Mouse (Mus musculus): ENCODE data around the gene Gabrg3. TPM values are rescaled to one million over a fixed set of nuclear protein-coding genes. Genes with fewer than 3 reads are reported as not detected.

Gabrg3 gene
- total RNA-seq, 2 experiments from 2014 or later: not detected

- no peak for DNase-seq (ENCODE audit: low spot score)
These were observed 621.2 kb downstream of the Gabrg3 start for GRCm38 (mm10) chr7:56765612-56766445.

- no peak for DNase-seq (ENCODE audit: low spot score)
These were observed 657.8 kb downstream of the Gabrg3 start for GRCm38 (mm10) chr7:56729225-56729624.

Other genes starting within 250 kb of the Gabrg3 start
- not detected for gene Gabrb3, start 32.5 kb upstream of the Gabrg3 start, total RNA-seq (2021)
- gene Gabra5, start 122.9 kb upstream of the Gabrg3 start, total RNA-seq (2021): not detected